Mouse (Mus musculus): Measurements from ENCODE around the gene Enox1. TPM values are rescaled to one million over a fixed set of nuclear protein-coding genes. Genes with fewer than 3 reads are reported as not detected.
A peak's percentile ranks its signal among the peaks of the same experiment; 100 is the strongest.

Enox1 gene
- polyA plus RNA-seq, 1 experiment = 3.1 TPM

GRCm38 (mm10) chr14:77147635-77148034 is 8.9 kb upstream of the Enox1 start:
- Histone ChIP-seq H3K9ac (ENCODE audit: low read depth, poor library complexity, severe bottlenecking) (no peak overlapping the region), H3K9me3 (replicated peaks; ENCODE audit: control insufficient read depth, insufficient read depth, low read length, poor library complexity, severe bottlenecking) (peaks cover 2% of the 10 kb centered on the region), H3K4me3 (ENCODE audit: low read depth, low read length) (no peak overlapping the region), H3K27me3 (ENCODE audit: control insufficient read depth, insufficient read depth, low read length, poor library complexity, severe bottlenecking) (no peaks in the 10 kb centered on the region; the same call in 1 of the 2 replicates), H3K4me1 (ENCODE audit: control insufficient read depth, insufficient read depth, low read length) (no peaks in the 10 kb centered on the region), H3K27ac (ENCODE audit: insufficient read depth, low read length) (no peak overlapping the region), H3K36me3 (ENCODE audit: control insufficient read depth, insufficient read depth, low read length, poor library complexity, severe bottlenecking) (no peaks in the 10 kb centered on the region)
- no peak for TF ChIP-seq CTCF (IDR thresholded peaks at IDR 0.05; ENCODE audit: low read depth, low read length)
- no peak for TF ChIP-seq POLR2A (IDR thresholded peaks at IDR 0.05; ENCODE audit: insufficient read depth, low read length)
- no peak for TF ChIP-seq EP300 (IDR thresholded peaks at IDR 0.05; ENCODE audit: insufficient read depth, low read depth, low read length)

- TF ChIP-seq POLR2A (IDR thresholded peaks at IDR 0.05; ENCODE audit: insufficient read depth, low read length) = no peak
- 0 out of 2 replicates have a peak, but pooled peaks have one; percentile 36 for TF ChIP-seq EP300 (IDR thresholded peaks at IDR 0.05; ENCODE audit: insufficient read depth, low read depth, low read length)
- no peak for TF ChIP-seq CTCF (IDR thresholded peaks at IDR 0.05; ENCODE audit: low read depth, low read length)
- H3K27me3 ChIP-seq (ENCODE audit: control insufficient read depth, insufficient read depth, low read length, poor library complexity, severe bottlenecking) = peaks cover 2% of the 10 kb centered on the region; the same call in 1 of the 2 replicates
- H3K9ac ChIP-seq (ENCODE audit: low read depth, poor library complexity, severe bottlenecking) = no peak overlapping the region
- no peaks in the 10 kb centered on the region for H3K36me3 ChIP-seq (ENCODE audit: control insufficient read depth, insufficient read depth, low read length, poor library complexity, severe bottlenecking)
- peaks cover 2% of the 10 kb centered on the region for H3K9me3 ChIP-seq (replicated peaks; ENCODE audit: control insufficient read depth, insufficient read depth, low read length, poor library complexity, severe bottlenecking)
- no peak overlapping the region for H3K4me3 ChIP-seq (ENCODE audit: low read depth, low read length)
- H3K4me1 ChIP-seq (ENCODE audit: control insufficient read depth, insufficient read depth, low read length) = no peaks in the 10 kb centered on the region
- no peak overlapping the region for H3K27ac ChIP-seq (ENCODE audit: insufficient read depth, low read length)
Observed at GRCm38 (mm10) chr14:77150556-77150955, 6.0 kb upstream of the Enox1 start.

- no peak overlapping the region for H3K27ac ChIP-seq (ENCODE audit: insufficient read depth, low read length)
- H3K4me1 ChIP-seq (ENCODE audit: control insufficient read depth, insufficient read depth, low read length) = no peaks in the 10 kb centered on the region
- H3K4me3 ChIP-seq (ENCODE audit: low read depth, low read length) = no peak overlapping the region
- H3K36me3 ChIP-seq (ENCODE audit: control insufficient read depth, insufficient read depth, low read length, poor library complexity, severe bottlenecking) = no peaks in the 10 kb centered on the region
- no peak overlapping the region for H3K9ac ChIP-seq (ENCODE audit: low read depth, poor library complexity, severe bottlenecking)
- H3K27me3 ChIP-seq (ENCODE audit: control insufficient read depth, insufficient read depth, low read length, poor library complexity, severe bottlenecking) = peaks cover 2% of the 10 kb centered on the region; the same call in 1 of the 2 replicates
- TF ChIP-seq POLR2A (IDR thresholded peaks at IDR 0.05; ENCODE audit: insufficient read depth, low read length) = no peak
- no peak for TF ChIP-seq EP300 (IDR thresholded peaks at IDR 0.05; ENCODE audit: insufficient read depth, low read depth, low read length)
- no peak for TF ChIP-seq CTCF (IDR thresholded peaks at IDR 0.05; ENCODE audit: low read depth, low read length)
- peaks cover 2% of the 10 kb centered on the region for H3K9me3 ChIP-seq (replicated peaks; ENCODE audit: control insufficient read depth, insufficient read depth, low read length, poor library complexity, severe bottlenecking)
Observed at GRCm38 (mm10) chr14:77151431-77151830, 5.1 kb upstream of the Enox1 start.

- no peak for TF ChIP-seq EP300 (IDR thresholded peaks at IDR 0.05; ENCODE audit: insufficient read depth, low read depth, low read length)
- TF ChIP-seq CTCF (IDR thresholded peaks at IDR 0.05; ENCODE audit: low read depth, low read length) = no peak
- no peak for TF ChIP-seq POLR2A (IDR thresholded peaks at IDR 0.05; ENCODE audit: insufficient read depth, low read length)
- Histone ChIP-seq H3K9me3 (replicated peaks; ENCODE audit: control insufficient read depth, insufficient read depth, low read length, poor library complexity, severe bottlenecking) (no peaks in the 10 kb centered on the region), H3K36me3 (ENCODE audit: control insufficient read depth, insufficient read depth, low read length, poor library complexity, severe bottlenecking) (no peaks in the 10 kb centered on the region), H3K27me3 (ENCODE audit: control insufficient read depth, insufficient read depth, low read length, poor library complexity, severe bottlenecking) (0 out of 2 replicates have a peak, but pooled peaks cover 4% of the 10 kb centered on the region), H3K4me1 (ENCODE audit: control insufficient read depth, insufficient read depth, low read length) (no peaks in the 10 kb centered on the region), H3K4me3 (ENCODE audit: low read depth, low read length) (peak overlapping the region; percentile 76), H3K9ac (ENCODE audit: low read depth, poor library complexity, severe bottlenecking) (peak overlapping the region; percentile 48), H3K27ac (ENCODE audit: insufficient read depth, low read length) (no peak overlapping the region)
Observed at GRCm38 (mm10) chr14:77156911-77157504, 445 bp downstream of the Enox1 start.

- H3K4me3 ChIP-seq (ENCODE audit: low read depth, low read length) = peak overlapping the region; percentile 76
- H3K27me3 ChIP-seq (ENCODE audit: control insufficient read depth, insufficient read depth, low read length, poor library complexity, severe bottlenecking) = 0 out of 2 replicates have a peak, but pooled peaks cover 4% of the 10 kb centered on the region
- H3K9ac ChIP-seq (ENCODE audit: low read depth, poor library complexity, severe bottlenecking) = no peak overlapping the region
- H3K4me1 ChIP-seq (ENCODE audit: control insufficient read depth, insufficient read depth, low read length) = no peaks in the 10 kb centered on the region
- H3K27ac ChIP-seq (ENCODE audit: insufficient read depth, low read length) = no peak overlapping the region
- H3K9me3 ChIP-seq (replicated peaks; ENCODE audit: control insufficient read depth, insufficient read depth, low read length, poor library complexity, severe bottlenecking) = no peaks in the 10 kb centered on the region
- no peaks in the 10 kb centered on the region for H3K36me3 ChIP-seq (ENCODE audit: control insufficient read depth, insufficient read depth, low read length, poor library complexity, severe bottlenecking)
- TF ChIP-seq CTCF (IDR thresholded peaks at IDR 0.05; ENCODE audit: low read depth, low read length) (no peak), POLR2A (IDR thresholded peaks at IDR 0.05; ENCODE audit: insufficient read depth, low read length) (no peak), EP300 (IDR thresholded peaks at IDR 0.05; ENCODE audit: insufficient read depth, low read depth, low read length) (no peak)
Observed at GRCm38 (mm10) chr14:77157505-77157911, 945 bp downstream of the Enox1 start.

GRCm38 (mm10) chr14:77159397-77159796 is 2.8 kb downstream of the Enox1 start:
- no peak overlapping the region for H3K4me3 ChIP-seq (ENCODE audit: low read depth, low read length)

More at GRCm38 (mm10) chr14:77159397-77159796, 2.8 kb downstream of the Enox1 start:
- H3K9ac ChIP-seq (ENCODE audit: low read depth, poor library complexity, severe bottlenecking) = no peak overlapping the region
- H3K4me1 ChIP-seq (ENCODE audit: control insufficient read depth, insufficient read depth, low read length) = no peaks in the 10 kb centered on the region
- TF ChIP-seq CTCF (IDR thresholded peaks at IDR 0.05; ENCODE audit: low read depth, low read length) (no peak), EP300 (IDR thresholded peaks at IDR 0.05; ENCODE audit: insufficient read depth, low read depth, low read length) (no peak), POLR2A (IDR thresholded peaks at IDR 0.05; ENCODE audit: insufficient read depth, low read length) (no peak)
- no peaks in the 10 kb centered on the region for H3K9me3 ChIP-seq (replicated peaks; ENCODE audit: control insufficient read depth, insufficient read depth, low read length, poor library complexity, severe bottlenecking)
- H3K27ac ChIP-seq (ENCODE audit: insufficient read depth, low read length) = no peak overlapping the region
- H3K36me3 ChIP-seq (ENCODE audit: control insufficient read depth, insufficient read depth, low read length, poor library complexity, severe bottlenecking) = no peaks in the 10 kb centered on the region
- 0 out of 2 replicates have a peak, but pooled peaks cover 4% of the 10 kb centered on the region for H3K27me3 ChIP-seq (ENCODE audit: control insufficient read depth, insufficient read depth, low read length, poor library complexity, severe bottlenecking)

Data from ES-Bruce4 (cell line).